Mouse (Mus musculus): Measurements from ENCODE around the gene Hnrnpl.

- no peak for TF ChIP-seq CTCF (IDR thresholded peaks at IDR 0.05; ENCODE audit: low read depth)
- TF ChIP-seq EP300 (IDR thresholded peaks at IDR 0.05; ENCODE audit: low read depth) = no peak
Measured at GRCm38 (mm10) chr7:28799994-28800393, 8.3 kb upstream of the Hnrnpl start.
